Mouse (Mus musculus) myocyte (in vitro differentiated cells): Measurements from ENCODE around the gene Ctse. TPM values are rescaled to one million over a fixed set of nuclear protein-coding genes. Genes with fewer than 3 reads are reported as not detected.

ENCODE experiments used
- H3K27me3 ChIP-seq: one replicate; pipeline ENCODE4 v1.6.1; 2011; ENCODE audit not compliant: control insufficient read depth, insufficient read depth, insufficient read length
- H3K36me3 ChIP-seq: one replicate; pipeline ENCODE4 v1.6.1; 2011; ENCODE audit not compliant: control insufficient read depth, insufficient read depth
- H3K4me2 ChIP-seq: one replicate; pipeline ENCODE4 v1.6.1; 2011; ENCODE audit warnings: low read depth, control low read depth
- H3K4me3 ChIP-seq: one replicate; pipeline ENCODE4 v1.5.1; 2011; ENCODE audit warnings: mild to moderate bottlenecking, control low read depth, moderate library complexity
- H3K79me2 ChIP-seq: one replicate; pipeline ENCODE4 v1.6.1; 2011; ENCODE audit not compliant: control insufficient read depth, insufficient read depth
- H3ac ChIP-seq: one replicate; pipeline ENCODE4 v1.6.1; 2011; ENCODE audit not compliant: control insufficient read depth, insufficient read length
- CEBPB ChIP-seq: IDR thresholded peaks from 2 replicates; pipeline ENCODE4 v1.6.1; 2011; ENCODE audit warnings: mild to moderate bottlenecking, moderate library complexity; ENCODE audit not compliant: poor library complexity, insufficient read depth, severe bottlenecking
- E2F4 ChIP-seq: IDR thresholded peaks from one replicate; pipeline ENCODE4 v1.6.1; 2011; ENCODE audit warnings: mild to moderate bottlenecking, control low read depth, moderate library complexity; ENCODE audit not compliant: insufficient read depth
- MAX ChIP-seq: IDR thresholded peaks from one replicate; pipeline ENCODE4 v1.6.1; 2011; ENCODE audit warnings: low read depth, mild to moderate bottlenecking, control low read depth
- MYOD1 ChIP-seq, 3 experiments: IDR thresholded peaks; one replicate each; pipeline ENCODE4 v1.6.1; 2011; ENCODE audit warnings: control low read depth in 2 of 3, low read depth in 2 of 3, mild to moderate bottlenecking in 2 of 3, moderate library complexity in 1 of 3; ENCODE audit not compliant: insufficient read length in 2 of 3, control insufficient read depth in 1 of 3
- MYOG ChIP-seq, 3 experiments: IDR thresholded peaks; one replicate each; pipeline ENCODE4 v1.6.1; 2011; ENCODE audit warnings: control low read depth in 2 of 3, low read depth in 2 of 3, mild to moderate bottlenecking in 2 of 3; ENCODE audit not compliant: insufficient read length in 2 of 3, control insufficient read depth in 1 of 3, insufficient read depth in 1 of 3
- POLR2A ChIP-seq: IDR thresholded peaks from one replicate; pipeline ENCODE4 v1.6.1; 2011; ENCODE audit warnings: low read depth, mild to moderate bottlenecking, control low read depth, moderate library complexity; ENCODE audit not compliant: insufficient read length
- POLR2AphosphoS2 ChIP-seq: IDR thresholded peaks from one replicate; pipeline ENCODE4 v1.6.1; 2011; ENCODE audit warnings: low read depth, control low read depth; ENCODE audit not compliant: insufficient read length
- REST ChIP-seq: IDR thresholded peaks from one replicate; pipeline ENCODE4 v1.6.1; 2011; ENCODE audit warnings: mild to moderate bottlenecking, control low read depth, moderate library complexity; ENCODE audit not compliant: insufficient read depth, insufficient read length
- SRF ChIP-seq: IDR thresholded peaks from one replicate; pipeline ENCODE4 v1.6.1; 2011; ENCODE audit warnings: low read depth; ENCODE audit not compliant: control insufficient read depth, insufficient read length
- TCF12 ChIP-seq: IDR thresholded peaks from one replicate; pipeline ENCODE4 v1.6.1; 2011; ENCODE audit warnings: mild to moderate bottlenecking, control low read depth; ENCODE audit not compliant: poor library complexity, insufficient read depth, severe bottlenecking
- TCF3 ChIP-seq: IDR thresholded peaks from one replicate; pipeline ENCODE4 v1.6.1; 2011; ENCODE audit warnings: low read depth, control low read depth; ENCODE audit not compliant: insufficient read length
- USF1 ChIP-seq: IDR thresholded peaks from one replicate; pipeline ENCODE4 v1.6.1; 2011; ENCODE audit warnings: low read depth, mild to moderate bottlenecking, control low read depth, moderate library complexity
- polyA plus RNA-seq: library from polyadenylated mRNA; unstranded; fragments of >200 nt; fragmentation: generic; extraction: Trizol; gene quantifications from one replicate; pipeline ENCODE4 v1.2.1, GENCODE M21; 2012; ENCODE audit warnings: missing spikeins

The Ctse gene
- polyA plus RNA-seq, 1 experiment: not detected

DNA sequence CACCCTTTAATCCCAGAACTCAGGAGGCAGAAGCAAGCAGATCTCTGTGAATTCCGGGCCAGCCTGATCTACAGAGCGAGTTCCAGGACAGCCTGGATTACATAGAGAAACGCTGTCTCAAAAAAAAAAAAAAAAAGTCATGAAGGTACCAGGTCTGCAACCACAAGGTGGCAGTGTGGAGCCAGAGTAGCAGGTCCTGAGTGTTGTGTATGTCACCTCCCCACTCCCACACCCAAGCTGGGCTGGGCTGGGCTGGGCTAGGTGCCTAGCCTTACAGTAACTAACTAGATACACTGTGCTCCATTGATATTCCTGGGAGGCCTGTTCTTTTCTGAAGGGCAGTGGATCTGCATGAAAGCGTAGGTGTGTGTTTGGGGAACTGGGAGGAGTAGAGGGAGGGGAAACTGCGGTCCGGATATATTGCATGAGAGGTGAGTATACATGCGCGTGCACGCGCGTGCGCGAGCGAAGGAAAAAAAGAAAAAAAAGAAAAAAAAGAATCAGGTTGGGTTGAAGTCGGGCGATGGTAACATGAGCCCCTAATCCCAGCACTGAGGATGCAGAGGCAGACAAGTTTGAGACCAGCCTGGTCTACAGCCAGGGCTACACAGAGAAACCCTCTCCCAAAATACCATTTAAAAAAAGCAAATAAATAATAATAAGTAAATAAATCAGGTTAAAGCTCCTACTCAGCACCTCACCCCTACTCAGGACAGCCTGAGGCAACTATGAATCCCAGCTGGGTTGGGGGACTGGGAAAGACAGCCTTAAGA lies 24.6 kb upstream of the Ctse start:
- TF ChIP-seq E2F4 (no peak), MYOD1 (IDR thresholded peaks at IDR 0.05; ENCODE audit: control insufficient read depth in 1 of 3, insufficient read length in 2 of 3, low read depth in 2 of 3) (no peak), REST (no peak), SRF (no peak)
- no peak overlapping the region for H3K4me2 ChIP-seq
- H3K4me3 ChIP-seq: no peak overlapping the region
- H3K27me3 ChIP-seq: peaks cover 19% of the 10 kb centered on the region
- no peaks in the 10 kb centered on the region for H3K36me3 ChIP-seq
- no peaks in the 10 kb centered on the region for H3K79me2 ChIP-seq
- H3ac ChIP-seq: no peak overlapping the region

DNA sequence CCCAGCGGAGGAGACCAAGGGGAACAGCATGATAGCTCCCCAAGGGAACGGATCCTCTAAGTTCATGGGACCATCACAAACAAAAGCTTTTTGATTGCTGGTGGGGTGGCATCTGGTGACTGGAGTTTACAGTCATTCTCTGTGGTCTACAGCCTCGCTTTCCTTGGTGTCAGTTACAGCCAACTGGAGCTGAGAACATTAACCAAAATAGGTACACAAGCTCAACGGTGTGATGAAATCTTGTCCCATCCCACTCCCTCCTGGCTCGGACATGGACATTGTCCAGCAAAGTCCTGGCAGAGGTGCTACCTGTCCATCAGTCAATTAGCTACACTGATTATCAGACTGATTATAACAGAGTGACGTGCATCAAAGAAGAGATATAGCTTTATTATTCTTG lies 23.5 kb upstream of the Ctse start:
- Histone ChIP-seq H3K4me3 (no peak overlapping the region), H3ac (no peak overlapping the region), H3K27me3 (peaks cover 21% of the 10 kb centered on the region), H3K4me2 (peak overlapping the region; percentile 30), H3K36me3 (no peaks in the 10 kb centered on the region), H3K79me2 (no peaks in the 10 kb centered on the region)
- TF ChIP-seq MYOD1 (IDR thresholded peaks at IDR 0.05; ENCODE audit: control insufficient read depth in 1 of 3, insufficient read length in 2 of 3, low read depth in 2 of 3) (peak in 2 of 3 experiments; percentile 4 to 19), REST (no peak), CEBPB (0 out of 2 replicates have a peak, but pooled peaks have one; percentile 16), MYOG (IDR thresholded peaks at IDR 0.05; ENCODE audit: control insufficient read depth in 1 of 3, insufficient read depth in 1 of 3, insufficient read length in 2 of 3, low read depth in 2 of 3) (peak in 1 of 3 experiments; percentile 22), USF1 (no peak)

DNA sequence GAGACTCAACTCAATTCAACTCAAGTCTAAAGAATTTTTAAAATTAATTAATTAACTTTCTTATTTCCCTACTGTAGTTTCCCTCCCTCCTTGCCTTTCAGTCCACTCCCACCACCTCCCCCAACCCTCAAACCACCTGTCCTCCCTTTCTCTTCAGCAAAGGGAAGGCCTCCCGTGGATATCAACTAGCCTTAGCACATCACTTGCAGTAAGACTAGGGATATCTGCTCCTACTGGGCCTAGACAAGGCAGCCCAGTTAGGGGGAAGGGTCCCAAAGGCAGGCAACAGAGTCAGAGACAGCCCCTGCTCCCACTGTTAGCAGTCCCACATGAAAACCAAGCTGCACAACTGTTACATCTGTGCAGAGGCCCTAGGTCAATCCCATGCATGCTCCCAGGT lies 22.0 kb upstream of the Ctse start:
- no peaks in the 10 kb centered on the region for H3K79me2 ChIP-seq
- peaks cover 24% of the 10 kb centered on the region for H3K27me3 ChIP-seq
- no peaks in the 10 kb centered on the region for H3K36me3 ChIP-seq
- no peak overlapping the region for H3K4me2 ChIP-seq
- H3ac ChIP-seq: no peak overlapping the region
- no peak overlapping the region for H3K4me3 ChIP-seq
- TF ChIP-seq POLR2A: no peak

DNA sequence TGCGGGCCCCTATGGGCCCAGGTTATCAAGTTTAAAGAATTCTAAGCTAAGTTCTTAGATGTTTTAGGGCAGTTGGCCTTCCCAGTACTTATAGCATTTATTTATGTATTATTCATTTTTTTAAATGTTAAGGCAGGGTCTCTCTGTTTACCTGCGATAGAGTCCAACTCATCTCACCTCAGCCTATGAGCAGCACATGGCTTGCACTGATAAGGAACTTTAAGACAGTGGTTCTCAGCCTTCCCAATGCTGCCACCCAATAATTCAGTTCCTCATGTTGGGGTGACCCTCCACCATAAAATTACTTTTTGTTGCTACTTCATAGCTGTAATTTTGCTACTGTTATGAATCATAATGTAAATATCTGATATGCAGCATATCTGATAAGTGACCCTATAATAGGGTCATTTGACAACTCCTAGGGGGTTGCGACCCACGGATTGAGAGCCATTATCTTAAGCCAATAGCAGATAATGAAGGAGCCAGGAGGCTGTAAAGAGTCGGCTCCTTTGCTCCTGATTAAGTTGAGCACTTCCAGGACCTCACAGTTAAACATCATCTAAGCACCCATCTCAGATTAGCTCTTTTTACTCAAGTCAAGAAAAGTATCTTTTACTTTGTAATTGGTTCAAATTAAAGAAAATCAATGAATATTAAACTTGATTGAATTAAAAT lies 21.4 kb upstream of the Ctse start:
- TF ChIP-seq POLR2A: no peak
- TF ChIP-seq SRF: no peak
- TF ChIP-seq CEBPB: no peak
- no peak for TF ChIP-seq MYOD1 (IDR thresholded peaks at IDR 0.05; ENCODE audit: control insufficient read depth in 1 of 3, insufficient read length in 2 of 3, low read depth in 2 of 3)
- TF ChIP-seq MYOG (IDR thresholded peaks at IDR 0.05; ENCODE audit: control insufficient read depth in 1 of 3, insufficient read depth in 1 of 3, insufficient read length in 2 of 3, low read depth in 2 of 3): no peak
- TF ChIP-seq POLR2AphosphoS2: no peak
- TF ChIP-seq REST: no peak
- TF ChIP-seq TCF3: no peak
- no peak for TF ChIP-seq MAX
- no peak for TF ChIP-seq TCF12
- no peak for TF ChIP-seq USF1
- no peak for TF ChIP-seq E2F4
- Histone ChIP-seq H3K4me2 (no peak overlapping the region), H3K27me3 (peaks cover 28% of the 10 kb centered on the region), H3ac (no peak overlapping the region), H3K4me3 (no peak overlapping the region), H3K36me3 (no peaks in the 10 kb centered on the region), H3K79me2 (no peaks in the 10 kb centered on the region)

DNA sequence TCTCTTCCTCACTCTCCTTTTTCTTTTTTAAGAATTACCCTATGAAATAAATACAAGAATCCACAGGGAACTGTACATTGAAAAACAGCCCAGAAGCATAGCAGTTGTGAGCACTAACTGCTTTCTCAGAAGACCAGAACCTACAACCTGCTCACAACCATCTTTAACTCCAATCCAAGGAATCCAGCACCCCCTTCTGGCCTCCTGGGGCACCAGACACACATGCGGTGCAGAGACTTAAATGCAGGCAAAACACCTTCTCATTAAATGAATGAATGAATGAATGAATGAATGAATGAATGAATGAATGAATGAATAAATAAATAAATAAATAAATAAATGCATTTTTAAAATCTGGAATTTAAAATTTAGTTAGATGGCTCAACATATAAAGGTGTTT lies 19.5 kb upstream of the Ctse start:
- H3K27me3 ChIP-seq: peaks cover 22% of the 10 kb centered on the region
- no peaks in the 10 kb centered on the region for H3K79me2 ChIP-seq
- H3K4me2 ChIP-seq: no peak overlapping the region
- TF ChIP-seq MYOD1 (IDR thresholded peaks at IDR 0.05; ENCODE audit: control insufficient read depth in 1 of 3, insufficient read length in 2 of 3, low read depth in 2 of 3) (no peak), POLR2A (no peak), TCF12 (no peak), TCF3 (no peak), E2F4 (no peak), CEBPB (no peak), USF1 (no peak), SRF (no peak), MYOG (IDR thresholded peaks at IDR 0.05; ENCODE audit: control insufficient read depth in 1 of 3, insufficient read depth in 1 of 3, insufficient read length in 2 of 3, low read depth in 2 of 3) (no peak), MAX (no peak), POLR2AphosphoS2 (no peak), REST (no peak)
- no peak overlapping the region for H3K4me3 ChIP-seq
- no peaks in the 10 kb centered on the region for H3K36me3 ChIP-seq
- H3ac ChIP-seq: no peak overlapping the region
